Mouse (Mus musculus): ENCODE measurements around the gene Nuak1.

Gene Nuak1

GRCm38 (mm10) chr10:84339456-84339855 lies 100.9 kb downstream of the Nuak1 start:
- no peak for DNase-seq (ENCODE audit: low spot score)

- DNase-seq (ENCODE audit: low spot score), result no peak
These were observed 101.6 kb downstream of the Nuak1 start for GRCm38 (mm10) chr10:84338752-84339151.

DNA sequence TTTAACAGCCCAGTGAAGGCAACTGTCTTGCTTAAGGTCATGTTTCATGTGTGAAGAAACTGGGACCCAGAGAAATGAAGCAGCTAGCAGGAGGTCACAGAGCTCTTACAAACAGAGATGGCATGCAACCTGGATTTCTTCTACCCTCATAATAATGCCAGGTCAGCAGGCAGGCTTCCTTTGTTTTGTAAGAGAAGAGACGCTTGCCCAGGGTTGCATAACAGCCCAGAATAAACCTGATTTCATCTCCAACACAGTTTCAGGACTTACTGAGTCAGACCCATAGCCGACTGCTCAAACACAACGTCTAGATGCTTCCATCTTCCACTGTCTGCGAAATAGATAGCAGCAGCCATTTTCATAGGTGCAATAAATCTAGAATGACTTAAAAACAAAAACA lies 105.0 kb downstream of the Nuak1 start:
- DNase-seq (ENCODE audit: low spot score), result no peak

DNA sequence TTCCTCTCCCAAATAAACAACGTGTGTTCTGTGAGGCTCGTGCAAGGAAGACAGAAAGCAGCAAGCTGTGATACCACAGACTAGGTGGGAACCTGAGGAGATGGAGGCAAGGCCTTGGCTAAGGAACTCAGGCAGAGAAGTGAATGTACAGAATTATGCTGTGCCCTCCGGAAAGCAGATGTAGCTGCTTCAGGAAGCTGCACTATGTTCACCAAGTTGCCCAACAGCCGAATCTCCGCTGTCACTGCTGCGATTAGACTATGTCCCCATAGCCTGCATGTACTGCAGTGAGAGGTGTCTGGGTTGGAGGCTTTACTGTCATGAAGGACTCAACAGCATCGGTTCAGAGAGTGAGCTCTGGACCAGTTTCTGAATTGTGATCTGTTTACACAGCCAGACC lies 110.6 kb downstream of the Nuak1 start:
- DNase-seq (ENCODE audit: low spot score), result no peak

GRCm38 (mm10) chr10:84329336-84329735 lies 111.1 kb downstream of the Nuak1 start:
- DNase-seq (ENCODE audit: low spot score), result no peak

DNA sequence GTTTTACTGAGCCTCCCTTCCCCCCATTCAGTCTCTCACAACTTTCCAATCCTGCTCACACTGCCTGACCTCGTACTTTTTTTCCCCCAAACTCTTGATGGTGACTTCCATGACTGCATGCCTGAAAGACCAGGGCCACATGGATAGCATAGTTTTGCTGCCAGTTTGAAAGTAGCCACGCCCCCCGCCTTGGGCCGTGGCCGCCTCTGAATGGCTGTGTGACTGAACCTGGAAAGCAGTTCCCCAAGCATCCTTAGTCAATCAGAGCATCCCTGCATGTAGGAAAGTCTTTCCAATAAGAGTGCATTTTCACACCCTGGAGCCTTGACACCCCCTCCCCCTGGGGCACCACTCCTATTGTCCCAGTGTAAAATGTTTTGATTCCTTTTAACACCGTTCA lies 116.4 kb downstream of the Nuak1 start:
- no peak for DNase-seq (ENCODE audit: low spot score)
